Mouse (Mus musculus) 3T3-L1 (cell line): ENCODE data around the gene Tfap2c.
A peak's percentile ranks its signal among the peaks of the same experiment; 100 is the strongest.

ENCODE experiments used
- DNase-seq: peaks from one replicate; pipeline ENCODE4 v3.0.0-alpha.2; 2015; ENCODE audit warnings: low read depth, low spot score

The Tfap2c gene

DNA sequence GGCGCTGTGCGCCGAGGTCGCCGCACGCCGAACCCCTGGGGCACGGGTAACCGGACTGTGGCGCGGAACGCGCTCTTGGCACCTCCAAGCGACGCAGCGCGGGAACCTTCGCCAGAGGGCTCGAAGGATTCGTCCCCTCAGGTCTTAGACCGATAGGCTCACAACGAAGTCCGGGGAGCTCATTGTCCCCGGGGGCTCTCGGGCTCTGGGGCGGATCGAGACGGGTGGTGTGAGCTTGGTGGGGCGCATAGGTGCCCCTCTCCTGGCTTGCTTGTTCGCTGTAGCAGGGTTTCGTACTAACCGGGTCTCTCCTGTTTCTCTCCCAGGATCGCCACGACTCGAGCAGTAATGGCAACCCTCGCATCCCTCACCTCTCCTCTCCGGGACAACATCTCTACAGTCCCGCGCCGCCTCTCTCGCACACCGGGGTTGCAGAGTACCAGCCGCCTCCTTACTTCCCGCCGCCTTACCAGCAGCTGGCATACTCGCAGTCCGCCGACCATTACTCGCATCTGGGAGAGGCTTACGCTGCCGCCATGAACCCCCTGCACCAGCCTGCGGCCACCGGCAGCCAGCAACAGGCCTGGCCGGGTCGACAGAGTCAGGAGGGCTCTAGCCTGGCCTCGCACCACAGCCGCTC, 1.8 kb downstream of the Tfap2c start:
- DNase-seq: no peak

DNA sequence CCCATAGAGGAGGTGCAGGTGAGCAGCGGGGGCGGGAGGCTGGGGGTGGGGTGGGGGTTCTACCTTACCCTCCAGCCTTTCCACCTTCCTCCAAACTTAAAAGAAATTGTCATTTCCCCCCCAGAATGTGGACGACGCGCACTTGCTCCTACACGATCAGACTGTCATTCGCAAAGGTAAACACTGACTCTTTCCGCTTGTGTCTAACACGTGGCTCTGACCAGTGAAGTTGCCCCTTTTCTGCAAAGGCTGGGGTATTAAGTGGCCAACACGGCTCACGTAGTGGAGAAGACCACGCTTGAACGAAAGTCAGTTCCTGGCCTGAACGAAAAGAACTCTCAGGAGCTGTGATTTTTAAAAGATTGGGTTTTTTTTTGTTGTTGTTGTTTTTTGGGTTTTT, 2.5 kb downstream of the Tfap2c start:
- no peak for DNase-seq

DNA sequence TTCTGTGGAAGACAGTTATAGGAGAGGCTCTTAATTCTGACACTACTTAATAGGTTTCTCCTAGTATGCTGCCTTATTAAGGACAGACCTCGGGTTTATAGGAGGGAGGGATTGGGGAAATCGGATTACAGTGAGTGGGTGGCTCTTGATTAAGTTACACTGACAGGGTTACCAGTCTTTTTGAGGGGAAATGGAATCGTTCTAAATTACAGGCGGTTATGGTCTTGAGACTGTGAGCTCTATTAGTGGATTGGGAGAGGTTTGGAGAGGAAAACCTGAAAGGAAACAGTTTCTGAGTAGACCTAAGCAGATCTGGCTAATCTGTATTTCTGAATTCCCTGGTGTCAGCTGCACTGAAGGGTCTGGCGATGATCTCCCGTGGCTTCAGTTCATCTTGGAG, 3.3 kb downstream of the Tfap2c start:
- no peak for DNase-seq

- DNase-seq: no peak
These were observed 4.8 kb downstream of the Tfap2c start for GRCm38 (mm10) chr2:172554211-172554610.

GRCm38 (mm10) chr2:172558674-172559468, 9.5 kb downstream of the Tfap2c start:
- DNase-seq: no peak

DNA sequence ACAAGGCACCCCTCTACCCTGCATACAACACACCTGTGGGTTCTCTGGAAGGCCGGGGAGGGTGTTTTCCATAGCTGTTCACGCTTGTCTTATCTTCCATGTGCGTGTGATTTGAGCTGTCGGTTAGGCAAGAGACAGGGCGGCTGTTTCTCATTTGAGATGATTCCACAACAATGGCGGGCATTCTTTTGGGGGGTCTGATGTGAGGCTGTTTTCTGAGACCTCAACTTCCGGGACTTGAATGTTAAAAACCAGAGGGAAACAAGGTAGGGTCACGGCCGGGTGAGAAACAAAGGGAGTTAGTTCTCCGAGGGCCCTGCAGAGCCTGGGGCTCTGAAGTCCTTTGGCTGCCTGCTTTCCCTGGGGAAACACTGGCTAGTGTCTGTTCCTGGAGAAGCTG, 11.6 kb downstream of the Tfap2c start:
- no peak for DNase-seq

GRCm38 (mm10) chr2:172567835-172568234, 18.4 kb downstream of the Tfap2c start:
- no peak for DNase-seq

DNA sequence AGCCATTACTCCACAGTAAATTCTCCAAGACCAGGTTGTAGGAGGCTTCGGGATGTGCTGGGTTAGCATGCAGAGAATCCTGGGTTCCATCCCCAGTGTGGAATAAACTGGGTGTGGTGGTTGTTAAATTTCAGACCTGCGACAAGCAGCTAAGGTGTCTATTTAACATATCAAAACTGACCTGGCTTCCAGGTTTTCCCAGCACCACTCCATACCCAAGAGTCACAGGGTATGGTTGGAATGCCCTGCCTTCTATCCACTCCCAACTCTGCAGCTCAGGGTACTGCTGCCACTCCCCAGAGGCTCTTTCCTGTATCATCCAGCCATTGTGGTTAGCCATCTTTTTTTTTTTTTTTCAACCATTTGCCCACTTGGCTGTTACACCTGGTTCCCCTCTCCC, 19.1 kb downstream of the Tfap2c start:
- no peak for DNase-seq

DNA sequence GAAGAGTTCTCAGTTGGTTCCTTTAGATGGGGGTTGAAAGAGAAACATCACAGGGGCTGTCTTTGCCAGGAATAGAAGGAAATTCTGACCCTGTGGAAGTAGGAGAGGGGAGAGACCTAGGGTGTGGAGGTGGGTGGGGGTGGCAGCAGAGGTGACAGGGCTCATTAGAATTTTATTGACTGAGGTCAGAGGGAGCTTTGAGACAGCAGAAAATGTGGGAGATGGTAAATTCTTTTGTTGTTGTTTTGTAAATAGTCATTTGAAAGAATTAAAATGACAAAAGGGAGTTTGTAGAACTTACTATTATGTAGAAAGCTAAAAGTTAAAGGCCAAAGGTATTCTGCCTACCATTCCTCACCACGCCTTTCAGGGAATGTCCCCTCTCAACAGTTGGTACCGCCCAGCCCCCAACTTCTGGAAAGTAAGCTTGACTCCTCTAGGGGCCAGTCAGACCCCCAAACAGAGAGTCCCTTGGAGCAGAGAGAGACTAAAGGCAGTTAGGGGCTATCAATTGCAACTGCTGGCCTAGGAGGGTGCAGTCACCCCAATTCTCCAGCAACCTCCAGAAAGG, 27.9 kb downstream of the Tfap2c start:
- no peak for DNase-seq

GRCm38 (mm10) chr2:172579221-172579620, 29.8 kb downstream of the Tfap2c start:
- no peak for DNase-seq

DNA sequence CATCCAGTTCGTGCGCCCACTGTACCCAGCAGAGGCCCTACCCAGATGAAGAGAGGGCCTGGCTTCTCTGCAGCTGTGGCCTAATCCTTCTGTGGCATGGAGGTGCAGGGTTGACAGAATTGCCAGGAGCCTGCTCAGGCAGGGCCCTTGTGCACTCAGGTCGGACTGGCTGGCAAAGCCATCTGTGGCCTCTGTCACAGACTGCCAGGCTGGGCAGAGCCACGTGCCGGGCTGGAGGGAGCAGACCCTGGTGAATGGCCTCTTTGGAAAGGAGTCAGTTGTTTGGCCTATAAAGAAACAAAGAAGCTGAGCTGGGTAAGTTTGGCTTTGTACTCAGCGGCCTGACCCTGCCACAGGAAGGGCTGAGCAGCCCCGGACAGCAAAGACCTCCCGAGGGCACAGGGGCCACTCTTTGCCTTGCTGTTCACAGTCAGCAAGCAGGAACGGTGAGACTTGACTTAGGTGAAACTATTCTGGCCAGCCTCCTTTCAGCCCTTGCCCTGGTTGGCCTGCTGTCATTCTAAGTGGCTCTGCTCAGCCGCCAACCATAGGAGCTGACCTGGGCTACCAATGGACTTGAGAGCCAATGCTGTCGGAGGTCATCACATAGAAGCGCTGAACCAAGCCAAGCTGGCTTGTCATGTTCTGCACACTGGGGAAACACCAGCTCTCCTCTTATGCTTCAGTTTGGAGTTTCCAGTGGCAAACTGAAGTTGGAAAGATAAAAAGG, 31.3 kb downstream of the Tfap2c start:
- DNase-seq: no peak

- DNase-seq: no peak
These were observed 33.9 kb downstream of the Tfap2c start for GRCm38 (mm10) chr2:172583312-172583711.

DNA sequence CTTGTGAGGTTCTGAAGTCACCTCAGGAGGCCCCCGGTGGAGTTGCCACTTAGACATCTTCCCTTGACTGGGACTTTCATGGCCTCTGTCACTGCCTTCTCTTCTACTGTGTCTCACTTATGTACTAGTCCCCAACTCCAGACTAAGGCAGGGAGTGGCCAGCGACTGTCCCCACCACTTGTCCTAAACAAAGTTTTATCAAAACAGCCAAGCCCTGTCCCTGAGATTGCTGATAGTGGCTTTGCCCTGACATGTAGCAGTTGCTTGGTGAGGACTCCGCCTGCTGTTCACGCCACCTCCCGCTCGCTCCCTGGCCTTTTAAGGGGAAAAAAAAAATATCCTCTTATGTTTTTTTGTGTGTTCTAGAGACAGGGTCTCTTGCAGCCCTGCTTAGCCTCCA, 35.9 kb downstream of the Tfap2c start:
- no peak for DNase-seq

DNA sequence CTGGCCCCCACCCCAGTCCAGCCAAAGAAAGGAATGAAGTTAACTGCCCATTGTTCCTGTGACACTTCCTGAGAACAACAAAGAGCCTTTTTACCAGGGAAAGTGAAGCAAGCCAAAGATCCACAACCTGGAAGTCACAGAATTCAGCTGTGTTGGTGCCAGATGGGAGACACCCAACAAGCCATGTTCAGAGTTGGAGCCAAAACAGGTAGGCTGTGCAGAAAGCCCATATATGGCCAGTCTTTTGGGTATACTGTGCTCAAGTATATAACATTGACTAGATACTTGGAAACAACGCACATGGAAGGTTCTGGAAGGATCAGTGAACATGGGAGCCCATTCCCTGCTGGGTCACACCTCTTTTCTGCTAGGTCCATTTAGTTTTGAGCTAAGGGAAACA, 39.7 kb downstream of the Tfap2c start:
- no peak for DNase-seq

GRCm38 (mm10) chr2:172590839-172591238, 41.4 kb downstream of the Tfap2c start:
- DNase-seq: no peak

DNA sequence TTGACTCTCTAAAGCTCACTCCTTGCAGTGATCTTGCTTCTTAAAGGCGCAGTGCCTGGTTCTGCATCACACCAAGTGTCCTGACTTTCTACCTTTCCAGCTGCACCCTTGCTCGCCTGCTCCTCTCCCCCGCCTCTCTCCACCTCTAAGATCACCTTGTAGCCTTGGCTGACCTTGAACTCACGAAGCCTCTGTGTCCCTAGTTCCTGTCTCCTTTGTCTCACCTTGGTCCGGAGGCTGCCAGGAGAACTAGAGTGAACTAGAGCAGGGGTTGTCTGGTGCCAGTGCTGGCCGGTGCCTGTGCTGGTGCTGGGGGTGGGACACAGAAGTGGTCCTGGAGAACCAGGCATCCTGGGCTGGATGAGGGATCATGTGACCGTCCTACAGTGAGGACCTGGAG, 44.9 kb downstream of the Tfap2c start:
- no peak for DNase-seq

- DNase-seq: peak; percentile 13
These were observed 47.7 kb downstream of the Tfap2c start for GRCm38 (mm10) chr2:172597056-172597455.

DNA sequence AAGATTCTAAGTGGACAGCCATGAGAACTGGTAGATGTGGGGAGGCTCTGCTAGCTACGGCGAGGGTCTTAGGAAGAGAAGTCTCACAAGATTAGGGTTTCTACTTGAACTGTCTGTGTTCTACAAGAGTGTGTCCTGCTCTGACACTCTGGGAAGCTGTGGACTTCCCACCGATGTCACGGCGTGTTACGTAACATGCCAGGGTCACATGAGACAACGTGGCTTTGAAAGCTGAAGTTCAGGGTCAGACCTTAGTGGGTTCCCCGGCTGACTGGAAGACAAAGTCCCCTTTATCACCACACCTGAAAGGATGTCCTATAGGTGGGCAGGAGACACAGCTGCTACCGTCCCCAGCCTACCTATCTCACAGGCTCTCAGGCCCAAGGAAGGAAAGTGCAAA, 48.5 kb downstream of the Tfap2c start:
- DNase-seq: no peak

- no peak for DNase-seq
These were observed 55.2 kb downstream of the Tfap2c start for GRCm38 (mm10) chr2:172604625-172605024.

DNA sequence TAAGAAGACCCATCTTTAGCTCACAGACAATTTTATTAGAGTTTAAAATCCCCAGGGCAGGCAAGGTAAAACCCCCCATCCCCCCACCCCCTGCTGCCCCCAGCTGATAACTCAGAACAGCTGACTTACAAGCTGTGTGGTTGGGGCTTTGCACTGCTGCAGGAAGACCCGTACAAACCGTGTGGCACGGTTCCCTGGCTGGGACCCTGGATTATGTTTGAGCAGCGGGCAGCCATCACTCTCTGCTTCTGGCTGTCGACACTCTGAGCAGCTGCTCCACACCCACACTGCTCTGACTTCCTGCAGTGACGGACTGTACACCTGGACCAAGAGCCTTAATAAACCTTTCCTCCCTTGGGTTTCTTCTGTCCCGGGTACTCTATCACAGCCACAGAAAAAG, 56.2 kb downstream of the Tfap2c start:
- no peak for DNase-seq

DNA sequence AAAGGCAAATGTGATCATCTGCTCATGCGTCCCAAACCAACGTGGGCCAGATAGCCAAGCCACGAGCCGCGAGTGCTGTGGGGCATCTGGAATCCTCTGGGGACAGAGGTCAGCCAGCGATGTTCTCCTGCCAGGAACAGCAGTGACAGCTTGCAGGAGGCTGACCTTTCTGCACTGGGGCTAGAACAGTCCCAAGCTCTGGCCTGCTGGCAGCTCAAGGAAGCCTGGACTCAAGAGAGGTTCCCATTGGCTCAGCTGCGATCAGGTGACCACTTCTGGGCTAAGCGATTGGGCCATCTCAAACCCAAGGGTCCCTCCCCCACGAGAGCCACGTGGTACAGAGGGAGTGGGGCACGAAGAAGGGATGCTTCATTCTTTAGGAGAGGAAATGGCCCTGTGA, 58.3 kb downstream of the Tfap2c start:
- no peak for DNase-seq
